Mouse (Mus musculus) lung, postnatal 0 days (tissue): ENCODE results near the gene Hist1h3a.

ENCODE experiments used
- CTCF ChIP-seq: IDR thresholded peaks from 2 replicates; pipeline ENCODE4 v1.5.1; 2016; ENCODE audit warnings: antibody characterized with exemption, mild to moderate bottlenecking
- EP300 ChIP-seq: IDR thresholded peaks from 2 replicates; pipeline ENCODE4 v1.6.1; 2016; ENCODE audit warnings: antibody characterized with exemption, mild to moderate bottlenecking, control low read depth

DNA sequence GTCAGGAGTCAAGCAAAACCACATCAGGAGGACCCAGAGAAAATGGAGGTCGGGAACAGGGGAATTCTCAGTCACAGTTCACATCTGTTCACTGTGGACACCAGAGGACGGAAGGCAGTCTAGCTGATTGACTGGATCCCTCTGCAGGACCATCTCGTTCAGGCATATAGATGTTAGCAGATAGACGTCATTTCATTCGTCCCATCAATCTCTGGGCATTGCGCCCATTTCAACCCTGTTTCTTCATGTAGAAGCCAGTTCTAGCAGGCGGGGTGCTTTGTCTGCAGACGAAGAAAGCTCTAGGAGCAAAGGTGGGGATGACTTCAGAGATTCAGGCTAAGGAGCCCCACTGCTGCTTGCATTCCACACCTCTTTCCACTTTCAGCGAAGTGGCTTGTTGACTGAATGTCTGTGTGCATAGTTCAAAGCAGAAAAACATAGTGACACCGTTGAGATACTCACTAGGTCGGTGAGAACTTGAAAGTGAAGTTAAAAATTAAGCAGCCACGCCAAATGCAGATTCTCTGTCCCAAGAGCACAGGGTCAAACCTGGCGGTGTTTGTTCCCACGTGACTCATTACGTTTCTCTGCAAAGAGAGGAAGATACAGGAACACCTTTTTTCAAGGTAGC lies 44.4 kb upstream of the Hist1h3a start, which contains the start of gene Slc17a2:
- TF ChIP-seq CTCF (no peak), EP300 (peak; percentile 34; the same call in 1 of the 2 replicates)
